Mouse (Mus musculus) macrophage (primary cell): ENCODE results near the gene Dnhd1. TPM values are rescaled to one million over a fixed set of nuclear protein-coding genes. Genes with fewer than 3 reads are reported as not detected.

Source experiments
- H3K27ac ChIP-seq: fragments of 350-480 bp; formaldehyde crosslinking; 2 replicates; pipeline ENCODE4 v1.9.0; 2021
- H3K36me3 ChIP-seq: fragments of 350-480 bp; formaldehyde crosslinking; 2 replicates; pipeline ENCODE4 v1.9.0; 2021; ENCODE audit errors: inconsistent target
- H3K4me3 ChIP-seq: fragments of 350-480 bp; formaldehyde crosslinking; 2 replicates; pipeline ENCODE4 v1.9.0; 2021; ENCODE audit errors: inconsistent target
- H3K79me2 ChIP-seq: fragments of 350-480 bp; formaldehyde crosslinking; 2 replicates; pipeline ENCODE4 v1.9.0; 2021; ENCODE audit errors: inconsistent target
- WGBS: methylation state at CpG from one replicate; pipeline ENCODE4 v1.1.7; 2026; ENCODE audit warnings: inconsistent platforms; ENCODE audit not compliant: missing documents; 5-methylcytosine and 5-hydroxymethylcytosine counted together
- polyA plus RNA-seq: library from polyadenylated mRNA; stranded (reverse); fragments of 250-400 nt; gene quantifications from 3 replicates; pipeline ENCODE4 v1.2.4, GENCODE M21; 2018; ENCODE audit warnings: inconsistent platforms

Dnhd1 gene
- polyA plus RNA-seq, 1 experiment from 2014 or later, result 0.80 TPM

DNA sequence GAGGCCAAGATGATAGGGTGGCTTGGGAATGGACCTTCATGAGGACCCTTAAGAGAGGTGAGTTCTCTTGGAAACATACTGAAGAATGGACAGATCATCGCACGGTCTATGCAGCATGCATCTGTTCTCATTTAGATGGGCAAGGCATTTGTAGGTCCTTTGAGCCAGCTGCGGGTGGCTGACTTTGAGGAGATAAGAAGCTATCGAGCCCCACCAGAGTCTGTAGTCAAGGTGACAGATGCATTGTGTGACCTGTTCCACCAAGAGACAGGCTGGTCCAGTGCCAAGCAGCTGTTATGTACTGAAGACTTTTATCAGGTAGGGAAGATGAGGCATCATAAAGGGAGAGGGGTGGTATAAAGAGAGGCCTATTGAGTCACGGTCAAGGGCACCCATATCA lies 58.1 kb downstream of the Dnhd1 start:
- H3K36me3 ChIP-seq, result no peaks in the 10 kb centered on the region
- H3K79me2 ChIP-seq, result no peaks in the 10 kb centered on the region
- no peak overlapping the region for H3K27ac ChIP-seq
- 94% methylated on average over 5 of the region's 5 CpGs for WGBS
- no peak overlapping the region for H3K4me3 ChIP-seq

DNA sequence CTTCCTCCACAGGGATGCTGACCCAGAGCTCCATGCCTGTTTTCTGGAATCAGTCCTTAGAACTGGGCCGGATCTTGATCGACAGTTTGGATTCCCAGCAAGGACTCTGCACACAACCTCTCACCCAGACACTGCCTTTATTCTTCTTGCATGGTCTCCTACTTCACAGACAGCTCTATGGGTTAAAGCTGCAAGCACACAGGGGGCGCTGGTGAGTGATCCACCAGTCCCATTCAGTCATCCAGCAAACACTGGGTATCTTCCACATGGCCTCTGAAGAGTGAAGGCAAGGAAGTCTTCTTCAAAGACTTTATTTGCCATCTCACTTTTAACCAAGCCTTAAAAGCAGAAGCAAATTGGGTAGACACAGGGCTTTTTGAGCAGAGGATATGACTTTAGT lies 64.7 kb downstream of the Dnhd1 start:
- no peak overlapping the region for H3K4me3 ChIP-seq
- H3K79me2 ChIP-seq, result no peaks in the 10 kb centered on the region
- 73% methylated on average over 3 of the region's 3 CpGs for WGBS
- no peak overlapping the region for H3K27ac ChIP-seq
- no peaks in the 10 kb centered on the region for H3K36me3 ChIP-seq

DNA sequence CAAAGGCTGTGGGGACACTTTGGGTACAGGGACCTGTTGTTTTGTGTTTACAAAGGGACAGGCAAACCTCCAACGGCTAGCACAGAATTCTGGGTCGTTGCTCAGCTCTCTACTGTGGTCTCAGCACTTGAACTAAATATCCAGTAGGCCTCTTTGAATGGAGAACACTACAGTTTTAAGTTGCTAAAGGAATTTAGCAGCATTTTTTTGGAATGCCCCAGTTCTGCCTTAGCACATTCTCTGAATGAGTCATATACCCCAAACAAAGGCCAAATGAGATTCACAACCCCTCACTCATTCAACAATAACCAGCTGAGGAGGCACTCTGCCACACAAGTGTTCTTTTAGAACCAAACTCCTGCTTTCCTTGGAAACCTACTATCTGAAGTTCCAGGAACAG lies 71.3 kb downstream of the Dnhd1 start:
- Histone ChIP-seq H3K27ac (no peak overlapping the region), H3K36me3 (no peaks in the 10 kb centered on the region), H3K4me3 (no peak overlapping the region), H3K79me2 (no peaks in the 10 kb centered on the region)
- WGBS, result 84% methylated on average over 2 of the region's 2 CpGs

- no peaks in the 10 kb centered on the region for H3K36me3 ChIP-seq
- 79% methylated on average over 4 of the region's 4 CpGs for WGBS
- no peaks in the 10 kb centered on the region for H3K79me2 ChIP-seq
- H3K27ac ChIP-seq, result no peak overlapping the region
- no peak overlapping the region for H3K4me3 ChIP-seq
These were observed 75.7 kb downstream of the Dnhd1 start for GRCm38 (mm10) chr7:105726144-105726979.

DNA sequence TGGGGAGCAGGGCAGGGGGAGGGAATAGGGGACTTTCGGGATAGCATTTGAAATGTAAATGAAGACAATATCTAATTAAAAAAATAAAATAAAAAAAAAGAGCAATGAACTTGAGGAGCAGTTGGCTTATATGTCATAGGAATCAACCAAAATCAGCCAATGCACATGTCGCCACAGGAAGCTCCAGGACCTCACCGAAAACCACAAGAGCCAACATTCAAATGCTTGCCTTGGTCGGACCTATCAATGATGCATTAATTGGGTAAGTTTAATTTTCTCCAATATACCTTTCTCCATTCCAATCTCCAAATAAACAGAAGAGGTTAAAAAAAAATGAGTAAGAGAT lies 76.3 kb downstream of the Dnhd1 start:
- Histone ChIP-seq H3K36me3 (peaks cover 5% of the 10 kb centered on the region; the same call in 1 of the 2 replicates), H3K4me3 (no peak overlapping the region)
- 63% methylated on average over 4 of the region's 4 CpGs for WGBS

DNA sequence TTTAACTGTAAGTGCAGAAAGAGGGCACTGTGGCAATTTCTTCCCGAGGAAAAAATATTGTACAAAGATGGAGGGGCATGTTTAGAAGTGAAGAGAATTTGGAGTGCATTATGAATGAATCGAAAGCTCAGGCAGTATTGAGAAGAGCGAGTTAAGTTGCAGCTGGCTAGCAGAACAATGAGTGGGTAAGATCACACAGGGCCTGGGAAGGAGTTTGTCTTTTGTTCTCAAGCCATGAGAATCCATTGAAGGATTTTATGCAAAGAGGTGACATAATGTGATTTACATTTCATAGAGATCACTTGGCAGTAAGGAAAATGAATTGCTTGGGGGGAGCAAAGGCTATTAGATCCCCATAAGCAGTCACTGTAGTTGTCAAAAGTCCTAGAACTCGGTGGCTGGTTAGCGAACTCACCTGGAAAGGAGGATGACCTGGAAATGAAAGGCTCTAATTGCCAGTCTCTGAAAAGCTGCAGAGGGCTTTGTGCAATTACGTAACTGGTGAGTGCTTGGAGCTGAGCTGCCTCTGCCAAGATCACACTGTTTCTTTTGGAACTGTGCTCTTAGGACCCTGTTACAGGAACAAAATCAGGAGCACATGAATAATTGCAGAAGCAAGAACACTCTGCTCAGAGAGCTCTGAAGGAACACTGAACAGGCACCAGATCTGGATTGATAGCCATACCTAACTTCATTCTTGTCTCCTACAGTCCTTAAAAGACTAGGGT lies 78.2 kb downstream of the Dnhd1 start:
- H3K79me2 ChIP-seq, result no peaks in the 10 kb centered on the region
- 76% methylated on average over 6 of the region's 6 CpGs for WGBS
- no peak overlapping the region for H3K27ac ChIP-seq
- H3K4me3 ChIP-seq, result no peak overlapping the region
- peaks cover 24% of the 10 kb centered on the region; the same call in 1 of the 2 replicates for H3K36me3 ChIP-seq

More for the DNA sequence above, 76.3 kb downstream of the Dnhd1 start:
- H3K79me2 ChIP-seq, result no peaks in the 10 kb centered on the region
- H3K27ac ChIP-seq, result no peak overlapping the region

GRCm38 (mm10) chr7:105733836-105734235 lies 83.2 kb downstream of the Dnhd1 start:
- peaks cover 31% of the 10 kb centered on the region for H3K79me2 ChIP-seq
- WGBS, result 95% methylated on average over 11 of the region's 11 CpGs
- H3K4me3 ChIP-seq, result no peak overlapping the region
- no peak overlapping the region for H3K27ac ChIP-seq
- peaks cover 29% of the 10 kb centered on the region; the same call in 1 of the 2 replicates for H3K36me3 ChIP-seq

DNA sequence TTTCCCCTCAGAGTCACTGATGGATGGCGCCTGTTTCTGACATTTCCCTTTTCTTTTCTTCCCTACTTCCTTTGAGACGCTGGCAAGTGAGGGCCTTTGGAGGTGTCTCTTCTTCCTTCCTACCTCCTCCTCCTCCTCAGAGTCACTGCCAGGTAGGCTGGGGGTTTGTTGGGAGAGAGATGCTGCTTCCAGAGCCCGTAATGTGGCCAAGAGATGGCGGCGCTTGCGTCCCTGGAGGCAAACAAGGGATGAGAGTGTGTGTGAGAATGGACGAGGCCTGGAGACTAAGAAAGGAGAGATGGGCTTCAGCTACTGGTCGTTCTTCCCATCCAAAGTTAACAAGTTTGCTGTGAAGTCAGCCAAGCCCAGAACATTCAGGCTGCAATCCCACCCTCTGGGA lies 84.2 kb downstream of the Dnhd1 start:
- Histone ChIP-seq H3K79me2 (peaks cover 41% of the 10 kb centered on the region), H3K36me3 (peaks cover 29% of the 10 kb centered on the region; the same call in 1 of the 2 replicates), H3K4me3 (no peak overlapping the region), H3K27ac (no peak overlapping the region)
- WGBS, result 89% methylated on average over 7 of the region's 8 CpGs

DNA sequence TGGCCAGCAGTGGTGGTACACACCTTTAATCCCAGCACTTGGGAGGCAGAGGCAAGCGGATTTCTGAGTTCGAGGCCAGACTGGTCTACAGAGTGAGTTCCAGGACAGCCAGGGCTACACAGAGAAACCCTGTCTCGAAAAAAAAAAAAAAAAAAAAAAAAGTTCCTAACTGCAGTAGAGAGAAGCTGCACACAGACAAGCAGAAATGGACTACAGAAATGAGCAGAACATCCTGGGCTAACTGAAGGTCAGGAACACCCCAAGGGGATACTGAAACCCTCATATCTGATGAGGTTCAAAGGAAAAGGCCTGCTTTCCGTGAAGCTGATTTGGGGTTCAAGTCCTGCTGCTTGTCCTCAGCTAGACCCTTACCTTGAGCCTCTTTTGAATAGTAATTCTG lies 84.8 kb downstream of the Dnhd1 start:
- Histone ChIP-seq H3K4me3 (peak overlapping the region; percentile 66), H3K79me2 (peaks cover 47% of the 10 kb centered on the region), H3K36me3 (peaks cover 32% of the 10 kb centered on the region; the same call in 1 of the 2 replicates), H3K27ac (peak overlapping the region; percentile 41; the same call in 1 of the 2 replicates)
- 20% methylated on average over 1 of the region's 4 CpGs for WGBS

- under 1% methylated on average over 42 of the region's 62 CpGs for WGBS
- H3K27ac ChIP-seq, result peak within 1 kb of the TSS; percentile 90
- H3K36me3 ChIP-seq, result peaks cover 41% of the 10 kb centered on the region
- H3K79me2 ChIP-seq, result peaks cover 57% of the 10 kb centered on the region
- peak within 1 kb of the TSS; percentile 99 for H3K4me3 ChIP-seq
These were observed 85.8 kb downstream of the Dnhd1 start, which contains the start of gene Ilk for GRCm38 (mm10) chr7:105736264-105736901. Gene Ilk (plus strand): TSS chr7:105736592.

DNA sequence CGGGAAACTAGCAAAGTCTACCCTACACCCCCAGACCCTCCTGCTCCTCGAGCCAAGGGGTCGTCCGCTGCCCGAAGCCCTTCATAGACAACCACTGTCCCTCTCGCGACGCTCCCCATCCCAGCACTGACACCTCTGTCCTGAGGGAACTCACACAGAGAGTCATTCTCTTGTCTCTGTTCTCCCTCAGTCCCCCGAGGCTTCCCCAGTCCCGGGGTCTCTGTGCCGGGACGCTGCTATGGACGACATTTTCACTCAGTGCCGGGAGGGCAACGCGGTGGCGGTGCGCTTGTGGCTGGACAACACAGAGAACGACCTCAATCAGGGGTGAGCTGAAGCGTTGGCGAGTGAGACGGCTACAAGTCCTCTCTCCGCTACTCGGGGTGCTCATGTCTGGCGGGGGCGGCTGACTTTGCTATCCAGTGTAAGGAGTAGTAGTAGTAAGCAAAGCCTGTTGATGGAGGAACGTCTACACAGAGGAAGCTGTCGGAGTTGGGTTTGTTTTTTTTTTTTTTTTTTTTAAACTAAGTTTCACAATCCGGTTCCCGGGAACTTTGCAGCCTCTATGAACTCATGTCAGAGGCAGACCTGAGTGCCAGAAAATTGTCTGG lies 86.4 kb downstream of the Dnhd1 start, which contains the start of gene Rrp8:
TSS of gene Rrp8 (minus strand) at position 475 of the 611 bp plus-strand sequence.
- Histone ChIP-seq H3K4me3 (peak within 1 kb of the TSS; percentile 99), H3K79me2 (peaks cover 59% of the 10 kb centered on the region), H3K27ac (peak within 1 kb of the TSS; percentile 90), H3K36me3 (peaks cover 42% of the 10 kb centered on the region)
- WGBS, result 1% methylated on average over 30 of the region's 30 CpGs

DNA sequence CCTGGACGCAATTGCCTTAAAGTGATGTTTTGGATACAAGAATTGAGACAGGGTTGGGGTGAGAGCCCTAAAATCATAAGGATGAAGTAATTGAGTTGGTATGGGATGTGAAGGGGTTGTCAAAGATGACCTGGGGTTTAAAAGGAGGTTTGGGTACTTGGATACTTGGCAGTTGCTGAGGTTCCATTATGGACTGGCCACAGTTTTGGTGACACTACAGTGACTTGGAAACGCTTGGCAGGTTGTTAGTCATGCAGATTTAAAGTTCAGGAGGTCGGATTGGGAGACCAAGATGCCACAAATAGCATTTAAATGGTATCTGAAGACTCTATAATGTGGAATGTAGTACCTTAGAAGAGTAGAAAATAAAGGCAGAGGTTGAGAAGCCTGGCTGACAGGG lies 87.0 kb downstream of the Dnhd1 start:
- Histone ChIP-seq H3K4me3 (peak overlapping the region; percentile 99), H3K27ac (peak overlapping the region; percentile 90), H3K79me2 (peaks cover 59% of the 10 kb centered on the region), H3K36me3 (peaks cover 42% of the 10 kb centered on the region)
- WGBS, result 56% methylated on average over 3 of the region's 3 CpGs

DNA sequence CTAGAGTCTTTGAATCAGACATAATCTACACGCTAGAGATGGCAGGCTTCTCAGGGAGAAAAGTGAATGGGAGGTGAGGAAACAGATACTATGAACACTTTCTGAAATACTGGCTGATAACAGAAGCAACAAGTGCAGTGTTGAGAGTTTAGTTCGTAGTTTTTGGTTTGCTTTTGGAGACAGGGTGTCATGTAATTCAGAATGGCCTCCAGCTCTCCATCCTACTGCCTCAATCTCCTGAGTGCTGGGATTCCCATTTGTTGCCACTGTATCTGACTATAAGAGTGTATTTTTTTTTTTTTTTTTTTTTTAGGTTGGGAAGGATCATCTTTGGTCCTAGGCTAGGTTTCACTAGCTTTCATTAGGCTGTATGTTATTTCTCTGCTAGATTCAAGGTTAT lies 87.7 kb downstream of the Dnhd1 start:
- peak overlapping the region; percentile 99; the same call in 1 of the 2 replicates for H3K4me3 ChIP-seq
- peaks cover 35% of the 10 kb centered on the region for H3K36me3 ChIP-seq
- WGBS, result 48% methylated on average over 2 of the region's 2 CpGs
- peaks cover 65% of the 10 kb centered on the region for H3K79me2 ChIP-seq
- peak overlapping the region; percentile 90 for H3K27ac ChIP-seq

DNA sequence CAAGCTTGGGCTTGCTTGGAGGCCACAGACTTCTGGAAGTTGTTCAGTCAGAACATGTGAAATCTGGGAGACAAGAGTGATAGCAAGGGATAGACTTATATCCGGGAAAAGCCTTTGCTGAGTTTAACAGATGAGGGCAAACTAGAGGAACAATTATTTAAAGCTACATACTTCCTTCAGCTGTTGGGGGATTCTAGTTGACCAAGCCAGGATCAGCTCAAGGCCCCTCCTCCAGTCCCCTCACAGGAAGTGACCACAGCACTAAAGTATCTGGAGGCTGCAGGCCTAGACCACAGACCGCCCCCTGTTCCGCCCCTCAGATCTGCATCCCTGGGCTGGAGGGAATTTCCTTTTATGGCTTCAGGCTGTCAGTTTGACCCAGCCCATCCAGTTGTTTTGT lies 88.3 kb downstream of the Dnhd1 start:
- Histone ChIP-seq H3K4me3 (peak overlapping the region; percentile 99; the same call in 1 of the 2 replicates), H3K79me2 (peaks cover 70% of the 10 kb centered on the region), H3K27ac (peak overlapping the region; percentile 90), H3K36me3 (peaks cover 29% of the 10 kb centered on the region)
- 7% methylated on average over 3 of the region's 3 CpGs for WGBS
